Mouse (Mus musculus) brain, embryonic 14.5 days (tissue): ENCODE measurements at regions not wholly inside any gene's neighbourhood (a gene's known extent, or its start where the extent isn't known, plus 50 kb on each side); places are given as distances from the start of the nearest gene placed in this dataset.

Experiments used
- DNase-seq: peaks from one replicate; pipeline ENCODE4 v3.0.0-alpha.2; 2011; ENCODE audit warnings: low read depth
- CTCF ChIP-seq: fragments of 200-500 bp; IDR thresholded peaks from 2 replicates; pipeline ENCODE4 v1.5.1; 2012; ENCODE audit warnings: inconsistent platforms, mild to moderate bottlenecking, moderate library complexity, borderline replicate concordance; ENCODE audit not compliant: insufficient read depth, insufficient read length; ENCODE audit errors: extremely low read depth
- POLR2A ChIP-seq: fragments of 200-500 bp; IDR thresholded peaks from 2 replicates; pipeline ENCODE4 v1.6.1; 2012; ENCODE audit warnings: mild to moderate bottlenecking, inconsistent platforms, borderline replicate concordance; ENCODE audit not compliant: poor library complexity, insufficient read depth, insufficient read length, severe bottlenecking; ENCODE audit errors: extremely low read depth

DNA sequence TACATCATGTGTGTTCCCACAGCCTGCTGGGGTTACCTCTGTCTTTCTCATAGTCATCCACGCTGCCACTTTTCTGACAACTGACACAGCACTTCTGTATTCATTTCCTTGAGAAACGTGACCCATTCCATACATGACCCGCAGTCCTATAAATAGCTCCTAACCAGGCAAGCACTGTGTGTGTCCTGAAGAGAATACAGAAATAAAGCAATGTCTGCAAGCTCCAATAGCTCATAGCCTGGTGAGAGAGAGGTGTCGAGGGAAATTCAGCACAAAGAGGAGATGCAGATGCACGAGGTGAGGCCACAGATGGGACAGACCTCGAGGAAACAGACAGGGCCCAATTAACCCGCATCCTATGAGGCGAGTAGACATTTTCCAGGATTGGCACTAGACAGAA, 141.0 kb upstream of the Arg1 start:
- no peak for TF ChIP-seq CTCF
- no peak for TF ChIP-seq POLR2A
- peak; percentile 52 for DNase-seq

DNA sequence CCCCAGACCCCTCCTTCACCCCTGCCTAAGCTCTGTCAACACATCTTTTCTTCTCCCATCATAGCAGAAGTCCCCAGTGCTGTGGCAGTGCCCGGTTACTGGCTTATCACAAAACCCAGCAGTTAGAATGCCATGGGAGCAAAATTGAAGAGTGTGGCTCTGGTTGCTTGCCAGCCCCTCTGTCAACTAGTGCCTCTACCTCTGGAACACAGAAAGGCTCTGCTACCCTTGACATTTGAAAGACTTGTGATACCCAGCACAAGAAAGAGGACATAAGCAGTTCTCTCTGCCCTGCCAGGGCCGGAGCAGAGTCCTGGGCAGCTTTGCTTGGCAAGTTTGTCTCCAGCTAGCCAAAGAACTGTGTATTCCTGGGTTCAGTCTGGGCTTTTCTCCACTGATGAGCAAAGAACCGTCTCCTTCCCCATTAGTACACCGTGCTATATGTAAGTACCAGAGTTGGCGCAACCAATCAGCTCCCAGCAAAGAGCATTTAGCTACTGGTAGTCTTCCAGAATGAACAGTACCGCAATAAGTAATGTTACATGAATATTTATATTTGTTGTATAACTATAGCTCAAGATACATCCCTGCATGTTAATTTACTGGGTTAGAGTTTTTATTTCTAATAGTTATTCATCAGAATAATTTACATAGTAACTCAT, 137.5 kb upstream of the Arg1 start:
- TF ChIP-seq CTCF: no peak
- no peak for TF ChIP-seq POLR2A
- DNase-seq: no peak

DNA sequence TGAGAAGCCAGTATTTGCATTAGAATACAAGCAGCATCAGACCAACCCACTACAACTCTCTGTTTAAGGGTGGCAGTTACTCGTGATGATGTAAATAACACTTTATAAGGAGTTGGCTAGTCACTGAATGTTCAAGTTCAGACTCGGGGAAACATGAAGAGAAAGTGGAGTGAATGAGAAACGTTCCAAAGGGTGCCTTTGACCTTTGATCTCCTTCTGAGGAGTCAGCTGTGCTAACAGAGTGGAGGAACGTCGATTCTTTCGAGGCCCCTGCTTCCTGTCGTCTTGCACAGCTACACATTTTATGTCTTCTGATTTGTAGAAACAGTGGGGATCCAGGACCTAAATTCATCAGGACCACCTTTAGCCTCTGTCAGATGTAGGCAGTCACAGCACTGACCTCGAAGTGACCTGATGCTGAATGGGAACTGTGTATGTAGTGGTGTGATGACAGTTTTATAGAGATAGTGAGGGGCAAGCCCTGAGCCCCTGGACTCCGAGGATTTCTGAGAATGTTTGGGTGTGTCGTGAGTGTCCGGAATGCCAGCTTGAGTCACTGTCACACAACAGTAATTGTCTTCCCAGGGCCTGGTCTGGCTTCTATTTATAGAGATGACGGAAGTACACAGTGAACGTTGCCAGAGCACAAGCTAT, 134.2 kb upstream of the Arg1 start:
- no peak for TF ChIP-seq POLR2A
- DNase-seq: no peak

DNA sequence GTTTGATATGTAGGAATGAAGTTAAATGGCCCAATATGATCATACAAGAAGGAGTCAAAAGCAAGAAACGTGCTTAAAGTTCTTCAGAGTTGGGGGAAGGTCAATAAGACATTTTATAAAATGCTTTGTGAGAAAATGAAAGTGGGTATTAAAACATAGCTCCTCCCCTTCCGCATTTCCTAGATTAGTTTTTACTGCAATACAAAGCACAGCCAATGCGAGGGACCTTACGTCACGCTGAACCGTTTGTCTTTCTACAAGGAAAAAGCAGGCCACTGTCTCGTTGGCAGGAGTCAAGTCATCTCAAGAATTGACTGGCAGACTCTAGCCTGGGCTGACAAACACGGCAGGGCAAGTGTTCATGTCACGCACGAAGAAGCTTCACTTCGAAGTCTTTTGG, 131.4 kb upstream of the Arg1 start:
- no peak for TF ChIP-seq CTCF
- TF ChIP-seq POLR2A: no peak
- DNase-seq: no peak

DNA sequence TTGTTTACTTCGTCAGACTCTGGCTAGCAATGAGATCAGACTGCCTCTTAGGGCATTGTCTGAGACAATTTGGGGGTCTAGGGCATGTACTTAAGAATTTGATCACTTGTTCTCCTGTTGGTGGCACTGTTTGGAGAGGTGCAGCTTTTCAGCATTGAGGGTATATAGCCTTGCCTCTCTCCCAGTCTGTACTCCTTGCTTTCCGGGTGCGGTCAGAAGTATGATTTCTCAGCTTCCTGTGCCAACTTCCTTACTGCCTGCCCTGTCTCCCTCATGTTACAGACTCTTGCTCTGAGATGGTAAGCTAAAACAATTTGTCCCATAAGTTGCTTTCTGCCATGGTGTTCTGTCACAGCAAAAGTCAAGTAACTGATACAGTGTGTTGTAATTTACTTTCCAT, 124.7 kb upstream of the Arg1 start:
- TF ChIP-seq POLR2A (no peak), CTCF (no peak)
- DNase-seq: no peak

DNA sequence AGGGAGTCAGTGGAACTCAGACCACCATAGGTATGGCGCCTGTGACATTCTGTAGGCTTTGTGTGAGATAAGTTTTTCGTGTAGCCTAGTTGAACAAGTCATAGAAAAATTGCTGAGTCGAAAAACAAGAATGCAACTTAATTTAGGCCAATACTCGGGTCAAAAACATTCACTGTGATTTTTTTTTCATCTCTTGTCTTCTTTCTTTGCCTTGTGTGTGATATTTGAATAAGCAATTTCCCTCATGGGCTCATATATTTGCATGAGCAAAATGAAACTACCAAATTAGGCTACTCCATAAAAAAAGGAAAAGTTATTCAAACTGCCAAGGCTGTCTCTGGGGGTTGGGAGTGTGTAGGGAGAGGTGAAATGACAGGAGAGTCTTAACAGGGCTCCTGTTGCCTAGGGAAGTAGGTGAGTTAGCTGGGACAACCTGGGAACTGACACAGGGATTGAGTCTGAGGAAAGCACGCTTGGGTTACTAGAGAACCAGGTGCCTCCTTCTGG, 124.1 kb upstream of the Arg1 start:
- TF ChIP-seq POLR2A (no peak), CTCF (no peak)
- no peak for DNase-seq

DNA sequence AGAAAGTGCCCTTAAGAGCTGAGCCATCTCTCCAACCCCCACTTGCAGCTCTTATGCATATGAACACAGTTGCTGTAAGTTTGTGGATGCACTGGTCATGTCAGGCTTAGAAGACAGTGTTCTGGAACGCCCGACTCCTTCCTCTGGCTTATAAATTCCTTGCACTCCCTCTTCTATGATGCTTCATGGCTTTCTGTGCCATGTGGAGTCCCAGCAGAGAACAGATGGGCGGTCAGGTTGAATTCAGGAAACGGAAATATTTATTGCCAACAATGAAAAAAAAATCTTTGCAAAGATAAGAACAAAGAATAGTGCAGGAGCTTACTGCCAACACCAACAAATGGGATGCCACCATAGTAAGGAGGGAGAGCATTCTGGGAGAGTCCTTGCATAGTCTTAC, 113.9 kb upstream of the Arg1 start:
- no peak for TF ChIP-seq CTCF
- TF ChIP-seq POLR2A: no peak
- no peak for DNase-seq

DNA sequence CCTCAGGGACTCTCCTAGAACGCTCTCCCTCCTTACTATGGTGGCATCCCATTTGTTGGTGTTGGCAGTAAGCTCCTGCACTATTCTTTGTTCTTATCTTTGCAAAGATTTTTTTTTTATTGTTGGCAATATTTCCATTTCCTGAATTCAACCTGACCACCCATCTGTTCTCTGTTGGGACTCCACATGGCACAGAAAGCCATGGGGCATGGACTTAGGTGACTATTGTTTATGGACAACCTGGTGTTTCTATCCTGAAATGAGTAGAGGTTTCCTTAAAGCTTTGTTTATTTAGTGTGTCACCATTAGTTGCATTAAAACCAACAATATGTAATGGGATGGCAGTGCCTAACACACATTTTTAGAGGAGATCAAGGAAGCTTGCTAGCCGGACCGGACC, 112.6 kb upstream of the Arg1 start:
- TF ChIP-seq CTCF (no peak), POLR2A (no peak)
- DNase-seq: no peak

DNA sequence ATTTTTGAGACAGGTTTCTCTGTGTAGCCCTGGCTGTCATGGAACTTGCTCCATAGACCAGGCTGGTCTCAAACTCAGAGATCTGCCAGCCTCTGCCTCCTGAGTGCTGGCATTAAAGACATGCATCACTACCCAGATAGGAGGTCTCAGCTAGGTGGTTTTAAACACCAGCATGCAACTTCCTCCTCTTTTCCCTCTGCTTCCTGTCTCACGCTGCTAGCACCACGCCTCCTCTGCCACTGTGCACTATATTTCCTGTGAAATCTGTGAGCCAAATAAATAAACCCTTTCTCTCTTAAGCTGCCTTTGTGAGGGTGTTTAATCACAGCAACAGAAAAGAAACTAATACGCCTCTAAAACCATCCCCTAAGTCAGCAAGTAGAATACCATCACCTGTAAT, 109.6 kb upstream of the Arg1 start:
- DNase-seq: no peak
- TF ChIP-seq CTCF: no peak
- TF ChIP-seq POLR2A: no peak

DNA sequence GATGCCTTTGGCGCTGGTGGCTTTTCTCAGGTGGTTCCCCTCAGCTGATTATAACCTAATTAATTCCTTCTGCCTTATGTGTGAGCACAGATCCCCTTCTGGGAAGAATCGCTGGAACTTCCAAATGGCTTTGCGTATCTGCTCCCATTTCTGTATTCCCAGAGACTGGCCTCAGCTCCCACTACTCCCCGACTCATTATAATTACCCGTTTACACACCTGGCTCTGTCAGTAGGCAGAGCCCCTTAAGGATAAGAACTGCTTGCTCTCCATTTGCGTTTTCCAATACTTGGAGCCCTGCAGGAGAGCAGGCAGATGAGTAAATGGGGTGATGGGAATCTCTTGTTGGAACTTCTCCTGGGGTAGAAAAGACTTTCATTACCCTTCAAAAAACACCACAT, 108.1 kb upstream of the Arg1 start:
- peak; percentile 25 for DNase-seq

DNA sequence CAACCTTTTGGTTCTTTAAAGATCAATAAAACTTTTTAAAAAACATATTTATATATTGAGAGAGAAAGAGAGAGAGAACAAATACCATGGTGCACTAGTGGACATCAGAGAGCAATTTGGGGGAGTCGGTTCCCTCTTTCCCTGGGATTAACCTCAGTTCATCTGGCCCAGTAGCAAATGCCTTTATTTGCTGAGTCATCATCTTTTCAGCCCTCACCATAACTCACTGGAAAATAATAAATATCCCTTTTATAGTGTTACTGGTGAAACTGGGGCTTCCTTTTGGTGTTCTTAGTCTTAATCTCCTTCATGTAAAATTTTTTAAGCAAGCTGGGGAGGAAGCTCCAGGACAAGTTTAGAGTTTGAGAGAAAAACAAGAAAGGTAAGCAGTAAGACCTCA, 105.3 kb upstream of the Arg1 start:
- TF ChIP-seq POLR2A (no peak), CTCF (no peak)
- DNase-seq: no peak

More for the DNA sequence above, 108.1 kb upstream of the Arg1 start:
- no peak for TF ChIP-seq CTCF
- no peak for TF ChIP-seq POLR2A

DNA sequence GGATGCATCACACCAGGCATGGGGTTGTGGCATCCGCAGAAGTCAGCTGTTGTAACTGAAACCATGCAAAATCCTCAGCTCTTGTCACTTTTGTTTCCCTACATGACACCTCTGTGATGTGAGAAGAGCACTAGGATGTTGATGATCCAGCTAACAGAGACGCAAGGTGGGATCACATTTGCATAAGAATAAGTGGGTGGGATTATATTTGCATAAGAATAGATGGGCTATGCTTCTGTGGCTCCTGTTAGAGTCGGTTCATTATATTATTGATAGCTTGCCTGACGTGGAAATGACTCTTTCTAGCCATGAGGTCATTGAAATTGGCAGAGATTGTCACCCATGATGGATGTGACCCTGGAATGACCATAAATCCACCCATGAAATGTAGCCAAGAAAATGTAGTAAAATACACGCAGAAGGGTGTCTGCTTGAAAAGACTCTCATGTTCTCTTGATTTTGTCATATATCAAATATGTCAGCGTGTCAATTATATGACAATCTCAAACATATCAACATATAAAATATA, 102.2 kb upstream of the Arg1 start:
- peak; percentile 20 for DNase-seq
- TF ChIP-seq POLR2A (no peak), CTCF (no peak)

DNA sequence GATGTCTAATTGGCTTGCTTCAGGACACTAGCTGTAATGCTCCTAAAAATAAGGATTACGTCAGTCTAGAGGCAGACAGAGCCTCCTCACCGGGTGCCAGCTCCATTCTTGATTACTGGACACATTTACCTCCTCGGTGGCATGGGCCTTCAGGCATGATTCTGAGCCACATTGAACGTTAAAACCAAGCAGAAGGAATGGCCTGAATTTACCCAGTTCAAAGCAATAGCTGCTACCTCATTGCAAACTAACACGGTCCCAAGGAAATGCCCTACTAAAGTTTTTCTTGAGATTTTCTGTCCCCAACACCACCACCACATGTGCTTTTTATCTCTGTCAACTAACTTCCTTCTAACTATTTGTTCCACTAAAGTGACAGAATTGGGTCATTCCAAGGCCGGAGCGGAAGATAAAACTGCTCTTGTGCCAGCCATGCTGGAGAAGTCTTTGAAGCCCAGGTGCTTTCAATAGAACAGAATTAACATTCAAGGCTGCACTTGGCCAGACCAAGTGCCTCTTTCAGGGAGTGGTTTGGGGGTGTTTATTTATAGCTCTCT, 96.4 kb upstream of the Arg1 start:
- no peak for TF ChIP-seq POLR2A
- TF ChIP-seq CTCF: no peak
- peak; percentile 92 for DNase-seq
